Mouse (Mus musculus): ENCODE results near the gene Ptgis.

Ptgis gene

DNA sequence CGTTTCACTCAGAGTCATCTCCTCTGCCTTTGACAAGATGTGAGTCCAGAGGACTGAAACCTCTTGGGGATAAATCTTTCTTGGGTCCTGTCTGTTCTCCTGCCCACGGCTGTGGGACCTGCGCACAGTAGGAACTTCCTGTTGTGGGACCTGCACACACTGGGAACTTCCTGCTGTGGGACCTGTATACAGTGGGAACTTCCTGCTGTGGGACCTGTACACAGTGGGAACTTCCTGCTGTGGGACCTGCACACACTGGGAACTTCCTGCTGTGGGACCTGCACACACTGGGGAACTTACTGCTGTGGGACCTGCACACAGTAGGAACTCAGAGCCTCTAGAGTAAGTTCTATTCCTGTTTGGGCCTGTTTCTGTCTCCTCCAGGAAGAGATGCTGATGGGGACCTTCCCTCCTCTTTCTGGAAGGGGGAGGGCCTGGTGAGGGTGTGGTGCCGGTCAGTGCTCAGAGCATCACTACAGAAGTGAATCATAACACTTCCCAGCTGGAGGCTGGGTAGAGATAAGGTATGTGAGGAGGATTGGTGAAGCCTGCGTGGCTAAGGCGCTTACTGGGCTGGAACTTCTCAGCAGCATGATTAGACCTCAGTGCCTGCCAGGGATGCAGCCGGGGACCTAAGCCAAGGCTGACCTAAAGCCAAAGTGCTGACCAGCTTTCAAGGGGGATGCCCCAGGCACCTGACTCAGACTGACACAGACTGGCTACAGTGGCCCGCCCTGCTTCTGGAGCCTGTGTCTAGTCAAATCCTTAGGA is 22.8 kb upstream of the Ptgis start:
- no peak for DNase-seq (ENCODE audit: low read depth)

DNA sequence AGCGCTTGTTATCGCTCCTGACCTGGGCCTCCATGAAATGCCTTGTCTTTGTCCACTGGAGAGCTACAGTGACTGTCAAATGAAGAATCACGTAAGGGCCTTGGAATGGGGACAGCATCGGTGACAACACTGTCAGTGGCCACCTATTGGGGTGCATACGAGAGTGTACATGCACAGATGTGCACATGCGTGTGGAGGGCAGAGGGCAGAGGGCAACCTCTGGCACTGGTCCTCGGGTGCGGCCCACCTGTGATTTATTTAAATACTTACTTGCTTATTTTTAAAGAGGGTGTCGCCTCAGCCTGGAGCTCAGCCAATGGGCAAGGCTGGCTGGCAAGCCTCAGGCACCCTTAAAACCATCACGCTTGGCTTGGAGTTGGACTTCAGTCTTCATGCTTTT is 22.0 kb upstream of the Ptgis start:
- no peak for DNase-seq (ENCODE audit: low read depth)

DNA sequence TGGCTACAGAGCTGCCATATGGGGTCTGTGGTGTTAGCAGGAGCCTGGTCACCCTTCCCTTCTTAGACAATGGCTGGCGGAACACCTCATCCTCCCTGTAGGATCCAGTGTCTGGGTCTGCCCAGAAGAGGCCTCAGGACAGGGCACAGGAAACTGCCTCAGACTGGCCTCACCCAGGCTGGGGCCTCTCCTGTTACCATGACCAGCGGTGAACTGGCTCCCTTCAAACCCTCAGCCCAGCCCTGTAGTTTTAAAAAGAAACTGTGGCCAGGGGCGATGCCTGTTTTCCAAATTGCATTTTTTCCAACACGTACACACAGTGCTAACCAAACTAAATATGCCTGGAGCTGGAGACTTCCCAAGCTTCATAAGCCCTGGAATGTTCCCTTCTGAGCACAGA is 20.7 kb upstream of the Ptgis start:
- DNase-seq (ENCODE audit: low read depth), result no peak

DNA sequence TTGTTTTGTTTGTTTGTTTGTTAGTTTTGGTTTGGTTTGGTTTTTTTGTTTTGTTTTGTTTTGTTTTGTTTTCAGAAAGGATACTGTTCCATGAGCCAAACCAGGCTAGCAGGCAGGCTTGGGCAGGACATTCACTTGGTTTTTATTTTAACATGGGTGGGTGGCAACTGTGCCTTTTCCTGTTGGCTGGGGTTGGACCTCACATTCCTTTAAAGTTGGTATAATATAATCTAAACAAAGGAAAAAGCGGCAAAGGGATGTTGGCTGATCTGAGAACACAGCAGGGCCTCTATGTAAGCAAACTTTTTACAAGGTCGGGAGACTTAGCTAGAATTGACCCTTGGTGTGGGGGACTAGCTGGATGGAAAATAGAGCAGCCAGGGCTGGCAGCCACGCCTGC is 17.4 kb upstream of the Ptgis start:
- DNase-seq (ENCODE audit: low read depth), result no peak

DNA sequence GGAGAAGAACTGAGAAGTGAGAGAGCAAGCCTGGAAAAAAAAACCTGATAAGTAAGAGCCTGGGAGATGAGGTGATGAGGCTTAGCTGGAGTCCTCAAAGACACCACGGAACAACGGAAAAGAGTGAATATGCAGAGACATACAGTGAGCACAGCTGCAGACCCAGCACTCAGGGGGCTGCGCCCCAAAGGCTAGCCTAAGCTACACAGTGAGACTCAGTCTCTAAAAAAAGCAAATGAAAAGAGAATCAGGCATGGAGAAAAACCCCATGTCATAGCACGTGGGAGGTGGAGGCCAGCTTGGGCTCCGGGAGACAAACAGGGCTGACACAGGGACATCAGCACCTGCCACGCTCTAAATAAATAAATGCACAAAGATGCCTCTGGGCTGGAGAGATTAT is 14.4 kb upstream of the Ptgis start:
- DNase-seq (ENCODE audit: low read depth), result no peak

DNA sequence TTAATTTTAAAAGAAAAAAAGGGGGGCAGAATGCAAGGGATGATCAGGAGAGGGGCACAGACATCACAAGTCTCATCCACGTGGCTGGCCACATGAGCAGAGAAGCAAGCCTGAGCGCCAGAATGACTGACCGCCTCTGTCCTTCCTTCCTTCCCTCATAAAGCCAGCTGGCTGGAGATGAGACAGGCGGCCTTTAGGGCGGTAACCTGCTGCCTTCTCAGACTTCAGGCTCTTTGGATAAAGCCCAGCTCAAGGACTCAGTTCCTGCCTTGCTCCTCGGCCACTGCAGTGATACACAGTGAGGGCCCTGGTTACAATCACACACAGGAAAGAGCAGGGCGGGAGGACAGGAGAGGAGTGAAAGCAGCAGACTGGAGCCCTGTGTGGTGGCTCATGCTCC is 13.8 kb upstream of the Ptgis start:
- no peak for DNase-seq (ENCODE audit: low read depth)

DNA sequence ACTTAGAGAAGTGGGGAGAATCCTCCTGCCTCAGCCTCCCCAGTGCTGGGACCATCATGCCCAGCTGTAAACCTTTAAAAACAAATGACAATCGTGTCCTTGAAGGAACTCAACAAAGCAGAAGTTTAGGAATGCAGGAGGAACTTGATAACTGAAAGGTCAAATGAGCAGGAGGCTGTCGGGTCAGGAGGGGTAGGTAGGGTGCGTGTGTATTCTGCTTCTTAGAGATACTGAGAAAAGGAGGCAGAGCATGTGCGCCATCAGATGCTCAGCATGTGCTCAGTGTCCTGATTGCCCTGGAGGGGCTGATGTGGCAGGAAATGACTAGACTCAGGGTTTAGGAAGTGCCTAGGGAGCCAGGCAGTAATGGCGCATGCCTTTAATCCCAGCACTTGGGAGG is 13.1 kb upstream of the Ptgis start:
- peak; percentile 19 for DNase-seq (ENCODE audit: low read depth)

DNA sequence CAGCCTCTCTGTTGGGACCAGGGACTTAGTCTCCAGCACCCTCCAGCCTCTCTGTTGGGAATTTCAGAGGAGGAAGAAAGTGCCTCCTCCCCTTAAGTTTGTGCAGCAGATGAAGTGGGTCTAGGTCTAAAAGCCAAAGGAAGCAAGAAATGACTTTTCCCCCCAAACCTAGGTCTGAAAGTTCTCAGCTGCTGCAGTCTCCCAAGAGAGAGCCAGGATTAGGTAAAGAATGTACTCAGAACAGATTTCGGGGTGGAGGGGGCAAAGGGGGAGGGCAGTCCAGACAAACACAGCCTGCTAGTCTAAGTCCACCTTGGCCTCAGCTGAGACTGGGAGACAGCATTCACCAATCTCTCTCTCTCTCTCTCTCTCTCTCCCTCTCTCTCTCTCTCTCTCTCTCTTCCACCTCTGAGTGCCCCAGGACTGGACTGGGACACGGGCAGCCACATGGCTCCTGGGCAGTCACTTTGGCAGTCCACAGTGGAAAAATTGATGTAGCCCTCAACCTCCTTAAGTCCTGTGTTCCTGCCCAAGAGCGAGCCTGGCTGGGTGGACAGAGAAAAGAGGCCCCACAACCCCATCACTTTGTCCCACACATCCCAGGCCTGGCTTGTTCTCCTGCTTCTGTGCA is 11.8 kb upstream of the Ptgis start:
- no peak for DNase-seq (ENCODE audit: low read depth)

DNA sequence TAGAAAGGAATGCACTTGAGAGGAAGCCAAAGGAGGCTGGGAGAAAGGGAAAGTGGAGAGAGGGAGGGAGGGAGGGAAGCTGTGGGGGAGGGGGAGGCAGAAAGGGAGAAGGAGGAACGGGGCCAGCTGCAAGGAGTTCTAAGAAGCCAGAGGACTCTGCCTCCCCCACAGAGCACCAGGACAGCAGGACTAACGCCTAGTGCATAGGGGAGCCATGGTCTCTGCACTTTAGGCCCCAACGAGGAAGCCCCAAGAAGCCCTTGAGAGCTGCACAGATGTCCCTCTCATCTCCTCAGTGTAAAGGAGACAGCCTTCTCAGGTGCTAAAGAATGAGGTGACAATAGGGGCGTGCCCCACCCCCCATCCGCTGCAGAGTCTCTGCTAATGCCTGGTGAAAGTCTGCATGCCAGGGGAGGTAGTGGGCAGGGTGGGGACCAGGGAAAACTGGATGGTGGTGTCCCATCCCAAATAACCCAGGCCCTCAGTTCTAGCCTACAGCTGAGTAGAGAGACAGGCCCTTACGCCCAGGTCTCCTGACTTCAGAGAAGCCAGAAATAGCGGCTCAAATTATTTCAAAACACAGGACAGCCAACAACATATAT is 10.4 kb upstream of the Ptgis start:
- DNase-seq (ENCODE audit: low read depth), result no peak

DNA sequence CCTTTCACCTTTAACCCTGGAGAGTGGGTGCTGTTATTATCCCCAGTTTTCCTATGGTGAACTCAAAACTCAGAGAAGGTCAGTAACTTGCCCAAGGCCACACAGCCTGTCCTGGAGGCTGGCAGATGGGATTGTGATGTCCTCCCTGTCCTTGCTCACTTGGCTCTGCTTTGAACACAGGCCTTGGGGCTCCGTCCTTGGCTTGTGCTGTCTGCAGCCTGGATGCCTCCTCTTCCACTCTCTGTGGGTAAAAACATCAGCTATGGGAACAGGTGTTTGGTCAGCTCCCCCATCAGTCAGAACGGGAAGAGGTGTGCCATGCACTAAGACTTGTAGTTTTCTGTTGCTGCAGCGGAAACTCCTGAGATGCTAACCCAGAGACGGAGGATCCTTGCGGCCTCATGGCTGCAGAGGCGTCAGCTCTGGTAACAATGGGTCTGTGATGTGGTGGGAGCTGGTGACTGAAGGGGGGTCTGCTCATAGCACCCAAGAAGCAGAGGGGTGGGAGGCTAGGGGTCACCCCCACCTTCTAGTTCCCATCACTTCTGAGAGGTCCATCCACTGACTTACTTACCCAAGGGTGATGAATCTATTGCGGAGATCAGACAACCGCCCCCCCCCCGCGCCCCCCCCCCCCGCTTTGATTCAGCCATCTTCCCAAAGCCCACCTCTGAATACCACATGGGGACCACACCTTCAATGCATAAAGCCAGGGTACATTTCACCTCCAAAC is 9.8 kb upstream of the Ptgis start:
- no peak for DNase-seq (ENCODE audit: low read depth)

DNA sequence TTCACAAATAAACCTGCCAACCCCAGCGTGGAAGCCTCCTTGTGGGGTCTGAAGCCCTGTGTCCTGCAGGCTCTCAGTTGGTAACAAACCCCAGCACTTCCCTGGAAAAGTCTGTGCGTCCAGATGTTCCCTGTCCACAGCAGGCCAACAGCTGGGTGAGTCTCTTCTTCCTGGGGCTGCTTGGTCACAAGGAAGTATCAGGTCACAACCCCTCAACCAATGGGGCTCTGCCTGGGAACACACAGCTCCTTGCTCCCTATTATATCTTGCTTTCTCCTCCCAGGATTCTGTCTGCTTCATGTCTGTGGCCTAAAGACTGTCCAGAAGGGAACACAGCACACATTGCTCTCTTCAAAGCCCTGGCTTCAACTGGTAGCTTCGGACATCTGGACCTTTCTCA is 9.2 kb upstream of the Ptgis start:
- DNase-seq (ENCODE audit: low read depth), result no peak

DNA sequence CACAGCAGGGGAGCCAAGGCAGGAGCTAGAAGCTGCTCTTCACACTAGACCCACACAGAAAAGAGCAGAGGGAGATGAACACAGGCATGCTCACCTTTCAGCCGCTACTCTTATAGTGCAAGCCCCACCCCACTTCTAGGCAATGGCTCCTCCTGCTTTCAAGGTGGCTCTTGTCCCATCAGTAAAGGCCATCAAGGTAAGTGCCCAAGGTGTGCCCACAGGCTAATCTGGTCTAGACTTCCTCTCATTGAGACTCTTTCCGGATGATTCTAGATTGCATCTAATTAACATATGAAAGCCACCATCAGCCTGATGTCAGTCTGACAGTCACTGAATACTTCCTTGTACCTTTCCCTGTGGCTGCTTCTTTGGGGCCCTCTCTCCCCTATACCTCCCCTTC is 7.4 kb upstream of the Ptgis start:
- DNase-seq (ENCODE audit: low read depth), result no peak

DNA sequence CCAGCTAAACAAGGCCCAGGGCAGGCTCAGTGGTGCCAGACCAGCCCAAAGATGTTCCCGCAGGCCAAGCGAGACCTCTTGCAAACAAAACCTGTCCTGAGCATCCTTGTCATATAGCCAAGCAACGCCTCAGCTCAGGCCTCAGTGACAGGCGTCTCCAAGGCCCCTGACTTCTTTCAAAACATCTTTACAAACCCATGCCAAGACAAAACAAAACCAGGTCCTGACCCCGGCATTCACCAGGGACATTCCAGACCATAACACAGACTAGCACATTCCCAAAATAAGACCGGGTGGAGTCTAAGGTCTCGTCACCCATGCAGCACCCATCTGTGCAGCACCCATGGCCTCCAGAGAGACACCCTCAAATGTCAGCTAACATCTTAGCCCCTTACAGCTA is 6.3 kb upstream of the Ptgis start:
- no peak for DNase-seq (ENCODE audit: low read depth)

DNA sequence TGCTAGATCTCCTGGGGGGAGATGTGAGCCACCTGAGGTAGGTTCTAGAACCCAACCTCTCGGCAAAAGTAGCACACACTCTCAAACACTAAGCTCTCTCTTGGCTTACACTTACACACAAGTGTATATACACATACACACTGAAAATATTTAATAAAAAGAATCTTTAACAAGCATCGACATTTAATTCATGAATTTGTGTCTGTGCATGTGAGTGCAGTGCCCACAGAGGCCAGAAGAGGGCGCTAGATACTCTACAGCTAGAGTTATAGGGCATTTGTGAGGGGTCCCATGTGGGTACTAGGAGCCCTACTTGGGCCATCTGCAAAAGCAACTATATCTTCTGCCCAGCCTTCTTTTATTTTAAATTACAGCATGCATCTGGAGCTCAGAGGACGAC is 4.5 kb upstream of the Ptgis start:
- no peak for DNase-seq (ENCODE audit: low read depth)

DNA sequence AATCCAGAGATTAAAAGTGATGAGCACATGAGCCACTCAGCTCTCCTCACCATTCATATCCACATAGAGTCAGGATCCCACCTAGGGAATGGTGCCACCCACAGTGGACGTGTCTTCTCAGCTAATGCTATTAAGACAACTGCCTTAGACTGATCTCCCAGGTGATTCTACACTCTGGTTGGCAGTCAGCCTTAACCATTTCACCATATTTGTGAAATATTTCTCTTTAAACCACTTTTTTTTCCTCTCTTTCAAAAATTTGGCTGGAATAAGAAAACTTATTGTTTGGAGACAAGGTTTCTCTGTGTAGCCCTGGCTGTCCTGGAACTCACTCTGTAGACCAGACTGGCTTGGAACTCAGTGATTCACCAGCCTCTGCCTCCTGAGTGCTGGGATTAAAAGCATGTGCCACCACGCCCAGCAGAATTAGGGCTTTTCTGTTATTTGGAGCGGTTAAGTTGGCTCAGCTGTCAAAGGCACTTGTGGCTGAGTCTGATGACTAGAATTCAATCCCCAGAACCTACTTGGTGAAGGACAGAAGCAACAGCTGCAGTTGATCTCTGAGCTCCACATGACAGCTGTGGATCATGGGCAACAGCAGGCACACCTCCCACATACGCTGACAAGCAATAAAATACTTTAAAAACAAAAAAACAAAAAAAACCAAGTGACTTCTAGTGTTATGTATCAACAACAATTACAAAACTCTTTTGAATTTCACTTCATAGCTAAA is 3.6 kb upstream of the Ptgis start:
- DNase-seq (ENCODE audit: low read depth), result no peak

DNA sequence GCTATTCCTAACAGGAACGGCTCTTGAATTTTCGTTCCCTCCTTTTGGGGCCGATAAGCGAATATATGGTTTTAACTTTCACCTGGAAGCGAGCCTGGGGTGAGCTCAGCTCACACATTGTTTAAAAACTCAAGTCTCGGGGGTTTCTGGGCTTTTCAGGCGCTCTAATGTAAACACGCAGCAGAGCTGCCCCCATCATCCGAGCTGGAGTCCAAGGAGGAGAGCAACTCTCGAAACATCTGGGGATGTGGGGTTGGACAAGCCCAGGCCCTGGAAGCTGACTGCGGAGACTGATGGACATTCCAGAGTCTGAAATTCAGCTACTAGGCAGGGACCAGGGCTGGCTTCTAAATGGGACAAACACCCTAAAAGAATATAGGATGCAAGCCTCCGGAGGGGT is 1.1 kb downstream of the Ptgis start:
- no peak for DNase-seq (ENCODE audit: low read depth)

DNA sequence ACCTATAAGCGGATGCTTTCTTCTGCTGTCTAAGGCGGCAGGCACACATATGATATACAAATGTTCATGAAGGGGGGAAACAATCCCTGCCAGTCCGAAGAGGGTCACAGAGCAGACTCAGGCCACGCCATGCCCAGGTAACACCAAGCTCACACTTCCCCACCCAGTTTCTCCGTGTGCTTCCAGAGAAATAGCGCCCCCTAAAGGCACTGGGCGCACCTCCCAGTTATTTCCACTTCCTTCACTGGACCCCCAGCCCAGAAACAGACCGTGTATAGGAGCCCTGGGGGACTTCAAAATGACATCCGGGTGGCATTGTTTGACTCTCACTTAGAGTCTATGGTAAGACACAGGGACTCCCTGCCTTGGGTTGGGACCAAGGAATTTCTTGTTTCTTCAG is 3.2 kb downstream of the Ptgis start:
- DNase-seq (ENCODE audit: low read depth), result no peak

DNA sequence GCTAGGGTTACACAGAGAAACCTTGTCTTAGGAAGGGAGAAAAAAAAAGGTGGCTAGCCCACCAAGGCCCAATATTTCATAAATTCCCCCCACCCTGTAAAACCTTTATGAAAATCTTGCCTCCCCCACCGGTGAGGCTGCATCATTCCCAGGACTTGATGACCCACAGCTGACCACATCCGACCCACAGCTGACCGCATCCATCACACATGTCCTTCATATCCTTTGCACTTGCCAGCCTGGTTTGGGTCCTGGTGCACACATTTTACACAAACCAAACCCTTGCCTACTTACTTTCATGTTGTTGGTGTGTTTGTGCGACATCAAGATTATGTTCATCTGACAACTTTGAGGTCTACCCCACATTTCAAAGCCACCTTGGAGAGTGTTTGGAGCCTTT is 4.2 kb downstream of the Ptgis start:
- DNase-seq (ENCODE audit: low read depth), result no peak

DNA sequence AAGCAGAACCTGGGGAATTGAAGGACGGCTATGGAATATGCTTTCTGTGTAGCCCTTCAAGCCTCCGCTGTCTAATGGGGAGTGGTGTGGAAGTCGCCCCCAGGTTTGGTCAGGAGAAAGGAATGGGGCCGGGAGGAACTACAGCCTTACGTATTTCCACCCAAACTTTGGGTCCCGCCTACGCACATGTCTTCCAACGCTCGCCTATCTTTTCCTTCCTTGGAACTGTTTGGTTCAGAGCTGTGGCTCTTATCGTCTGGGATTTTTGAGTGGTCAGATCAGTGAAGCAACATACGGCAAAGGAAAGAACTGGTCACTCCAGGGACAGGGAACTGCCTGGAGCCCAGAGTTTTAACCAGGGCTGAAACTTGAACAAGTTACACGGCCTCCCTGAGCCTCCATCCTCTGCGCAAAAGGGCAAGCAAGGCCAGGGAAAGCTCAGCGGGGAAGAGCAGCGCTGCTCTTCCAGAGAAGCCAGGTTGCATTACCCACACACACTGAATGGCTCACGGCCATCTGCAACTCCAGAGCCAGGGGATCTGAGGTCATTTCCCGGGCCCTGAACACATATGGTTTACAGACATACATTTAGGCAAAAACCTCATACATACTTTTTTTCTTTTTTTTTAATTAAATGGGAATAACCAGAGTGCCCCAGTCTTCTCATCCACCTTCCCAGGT is 4.9 kb downstream of the Ptgis start:
- DNase-seq (ENCODE audit: low read depth), result no peak

DNA sequence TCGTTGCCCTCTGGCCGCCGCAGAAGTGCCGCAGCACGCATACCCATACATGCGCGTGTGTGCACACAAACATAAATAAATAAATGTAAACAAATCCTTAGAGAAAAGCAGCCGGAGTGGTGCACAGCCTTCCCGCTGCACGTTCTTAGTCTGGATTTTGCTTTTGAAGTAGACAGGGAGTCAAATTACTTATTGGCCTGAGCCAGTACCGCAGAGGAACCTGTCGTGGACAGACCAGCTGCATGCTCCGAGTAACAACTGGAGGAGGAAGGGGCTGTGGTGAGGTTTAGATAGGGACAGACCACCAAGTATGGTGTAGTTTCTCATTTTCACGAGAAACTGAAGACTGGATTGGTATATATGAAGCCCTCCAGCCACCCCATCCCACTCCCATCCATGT is 6.6 kb downstream of the Ptgis start:
- DNase-seq (ENCODE audit: low read depth), result no peak

DNA sequence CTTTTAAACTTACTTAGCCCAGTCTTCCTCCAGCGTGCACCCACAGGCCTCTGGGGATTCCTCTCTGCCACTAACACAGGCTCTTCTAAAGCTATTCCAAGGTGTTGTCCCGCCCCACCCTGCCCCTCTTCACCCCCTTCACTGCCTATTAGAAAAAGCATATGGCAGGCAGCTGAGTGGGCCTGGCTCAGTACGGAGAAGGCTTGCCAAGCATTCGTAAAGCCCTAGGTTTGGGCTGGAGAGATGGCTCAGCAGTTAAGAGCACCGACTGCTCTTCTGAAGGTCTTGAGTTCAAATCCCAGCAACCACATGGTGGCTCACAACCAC is 7.4 kb downstream of the Ptgis start:
- no peak for DNase-seq (ENCODE audit: low read depth)
